Mouse (Mus musculus): ENCODE measurements around the gene Zfp72. TPM values are rescaled to one million over a fixed set of nuclear protein-coding genes. Genes with fewer than 3 reads are reported as not detected.

Zfp72 gene
- total RNA-seq, 2 experiments from 2014 or later, result 3.5 to 4.9 TPM

Small RNA genes within 50 kb of the gene (microRNA-seq; reads per million reads assigned to microRNA genes)
- gene Mir692-3, result 0 reads per million in 2 experiments

Other genes starting within 250 kb of the Zfp72 start
- gene Exoc3, start 182.1 kb downstream of the Zfp72 start, total RNA-seq (2021), result 10 to 100 TPM; 67.6 to 71.4 TPM
- gene Ahrr, start 98.5 kb downstream of the Zfp72 start, total RNA-seq (2021), result 1 to 10 TPM in 1 of 2 experiments, under 1 TPM in 1; 0.86 to 1.2 TPM
- gene Pdcd6, start 73.3 kb downstream of the Zfp72 start, total RNA-seq (2021), result 10 to 100 TPM; 76.3 to 76.6 TPM
- 100 to 1,000 TPM; 269 to 280 TPM for gene Sdha, start 40.6 kb downstream of the Zfp72 start, total RNA-seq (2021)
- 10 to 100 TPM; 64.6 to 64.9 TPM for gene Ccdc127, start 40.5 kb downstream of the Zfp72 start, total RNA-seq (2021)
- not detected for gene Lrrc14b, start 26.8 kb downstream of the Zfp72 start, total RNA-seq (2021)
- gene Ftl1-ps1, start 8.9 kb upstream of the Zfp72 start, total RNA-seq (2021), result 100 to 1,000 TPM; 268 to 279 TPM
- gene Zfp825, start 103.2 kb upstream of the Zfp72 start, total RNA-seq (2021), result 1 to 10 TPM; 6.3 to 6.8 TPM
- 10 to 100 TPM in 1 of 2 experiments, 1 to 10 TPM in 1; 6.4 to 15.7 TPM for gene Erap1, start 248.7 kb upstream of the Zfp72 start, total RNA-seq (2021)

Data from left cerebral cortex, postnatal 14 days (tissue).